Mouse (Mus musculus) urinary bladder, postnatal 4 days (tissue): ENCODE results near the gene Clec4d.

ENCODE experiments used
- DNase-seq, 2 experiments: peaks; one replicate each; pipeline ENCODE4 v3.0.0; 2021 to 2022; ENCODE audit warnings: low spot score in 2 of 2

Gene Clec4d

GRCm38 (mm10) chr6:123308033-123308432, 46.1 kb downstream of the Clec4d start, which contains the start of gene Vmn2r19:
Gene Vmn2r19 (plus strand): TSS chr6:123308333.
- no peak for DNase-seq
